ENCODE assay signal across 1 mouse cellular context in the genomic region with DNA sequence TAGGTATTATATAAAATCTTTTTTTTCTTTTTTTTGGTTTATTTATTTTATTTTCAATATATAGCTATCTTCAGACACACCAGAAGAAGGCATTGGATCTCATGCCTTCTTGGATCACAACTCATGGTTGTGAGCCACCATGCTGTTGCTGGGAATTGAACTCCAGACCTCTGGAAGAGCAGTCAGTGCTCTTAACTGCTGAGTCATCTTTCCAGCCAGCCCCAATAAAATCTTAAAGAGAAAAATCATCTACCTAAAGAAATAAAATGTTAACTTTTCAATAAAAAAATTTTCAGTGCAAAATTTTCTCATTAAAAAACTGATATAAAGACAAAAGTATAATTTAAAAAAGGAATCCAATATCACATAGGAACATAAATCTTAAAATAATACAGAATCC.
A peak's percentile ranks its signal among the peaks of the same experiment; 100 is the strongest.
TF ChIP-seq lines count a peak whose summit lies in the region.

No protein-coding gene starts in this region.

TF ChIP-seq in MEL, 35 proteins besides CTCF, POLR2A, EP300 and RAD21:
- peak; percentile 50; the same call in 1 of the 2 replicates for TF ChIP-seq MAFK (IDR thresholded peaks at IDR 0.05; ENCODE audit: borderline replicate concordance, low read depth, low read length)
- no peak for TF ChIP-seq BHLHE40 (IDR thresholded peaks at IDR 0.05; ENCODE audit: borderline replicate concordance, low read depth, low read length)
- no peak for TF ChIP-seq HCFC1 (IDR thresholded peaks at IDR 0.05; ENCODE audit: low read depth, low read length)
